Mouse (Mus musculus): ENCODE measurements at regions not wholly inside any gene's neighbourhood (a gene's known extent, or its start where the extent isn't known, plus 50 kb on each side); places are given as distances from the start of the nearest gene placed in this dataset.

- in situ Hi-C loops (cut with MboI, MseI): no loop called here
Measured at GRCm38 (mm10) chr5:47508689-47509301, 474.1 kb upstream of the Slit2 start.

GRCm38 (mm10) chr5:47522161-47522942 is 460.6 kb upstream of the Slit2 start:
- in situ Hi-C loops (cut with MboI, MseI): no loop called here

- in situ Hi-C loops (cut with MboI, MseI): no loop called here
Measured at GRCm38 (mm10) chr5:47528671-47529070, 454.3 kb upstream of the Slit2 start.

- in situ Hi-C loops (cut with MboI, MseI): no loop called here
Measured at GRCm38 (mm10) chr5:47537532-47537931, 445.4 kb upstream of the Slit2 start.

- in situ Hi-C loops (cut with MboI, MseI): no loop called here
Measured at GRCm38 (mm10) chr5:47542248-47542647, 440.7 kb upstream of the Slit2 start.

GRCm38 (mm10) chr5:47556717-47557116 is 426.2 kb upstream of the Slit2 start:
- in situ Hi-C loops (cut with MboI, MseI): no loop called here

GRCm38 (mm10) chr5:47557152-47557800 is 425.7 kb upstream of the Slit2 start:
- in situ Hi-C loops (cut with MboI, MseI): no loop called here

Data from regulatory T cell (primary cell).